8 mouse cellular contexts compared by ENCODE assay signal in the genomic region with DNA sequence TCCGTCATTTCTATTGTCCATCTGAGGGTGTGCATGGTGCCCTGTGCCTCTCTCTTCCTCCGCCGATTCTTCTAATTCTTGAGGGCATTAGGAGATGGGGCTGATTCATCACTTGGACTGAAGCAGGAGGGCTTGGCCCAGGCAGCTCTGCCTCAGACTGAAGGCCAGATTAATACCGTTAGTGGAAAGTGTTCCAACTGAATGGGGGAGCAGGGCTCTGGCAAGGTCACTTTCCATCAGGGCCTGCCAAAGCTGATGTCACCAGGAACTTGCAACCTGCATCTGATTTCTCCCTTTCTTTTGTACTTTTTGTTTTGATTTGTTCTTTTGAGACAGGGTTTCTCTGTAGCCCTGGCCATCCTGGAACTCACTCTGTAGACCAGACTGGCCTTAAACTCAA.
DNase-seq lines count a peak whose midpoint lies in the region; ATAC-seq lines count a peak whose summit lies in the region.
"Had no signal": no experiment of that assay in that cellular context is flagged by ENCODE, and none has a peak within 500 bp of the region (broad histone marks: within the 10 kb centered on the region; RNA-seq: fewer than 3 reads in every experiment).

No protein-coding gene starts in this region.

- H3K4me2 ChIP-seq in lung, embryonic 16.5 days (ENCODE audit: low read depth, low read length): no peak overlapping the region
- H3K4me2 ChIP-seq: stomach, embryonic 15.5 days had no signal

- 73% methylated on average over 4 of the region's 4 CpGs for WGBS in lung, embryonic 16.5 days

- H3K4me3 ChIP-seq in lung, embryonic 16.5 days (ENCODE audit: low read length): no peak overlapping the region
- H3K4me3 ChIP-seq: stomach, embryonic 15.5 days had no signal

- ATAC-seq in lung, embryonic 16.5 days (ENCODE audit: low read depth): no peak

- H3K27me3 ChIP-seq in lung, embryonic 16.5 days (ENCODE audit: control insufficient read depth, insufficient read depth, low read depth, low read length): no peaks in the 10 kb centered on the region
- H3K27me3 ChIP-seq: stomach, embryonic 15.5 days had no signal

- no peaks in the 10 kb centered on the region for H3K36me3 ChIP-seq in lung, embryonic 16.5 days (ENCODE audit: control insufficient read depth, insufficient read depth, low read length)
- H3K36me3 ChIP-seq: stomach, embryonic 15.5 days had no signal

- no peaks in the 10 kb centered on the region for H3K4me1 ChIP-seq in lung, embryonic 16.5 days (replicated peaks; ENCODE audit: control insufficient read depth, insufficient read depth, low read length)
- H3K4me1 ChIP-seq: stomach, embryonic 15.5 days had no signal

- H3K27ac ChIP-seq in lung, embryonic 16.5 days (ENCODE audit: low read length): 0 out of 2 replicates have a peak overlapping the region, but pooled peaks have one; percentile 19
- H3K27ac ChIP-seq: stomach, embryonic 15.5 days had no signal

- intact Hi-C loops in gastrocnemius, postnatal 36 days (cut with DNase I): no loop called here
- intact Hi-C loops in left cerebral cortex, postnatal 36 days (cut with DNase I): no loop called here
- intact Hi-C loops in left cerebral cortex, postnatal 25 days (cut with DNase I): no loop called here

- H3K9ac ChIP-seq in lung, embryonic 16.5 days (ENCODE audit: low read length): no peak overlapping the region
- H3K9ac ChIP-seq: stomach, embryonic 15.5 days had no signal

- no peaks in the 10 kb centered on the region for H3K9me3 ChIP-seq in lung, embryonic 16.5 days (ENCODE audit: control insufficient read depth, low read length)
- H3K9me3 ChIP-seq: stomach, embryonic 15.5 days had no signal

- peak; percentile 90 to 94 for DNase-seq in adrenal gland, adult (ENCODE audit: inconsistent age in 2 of 2, low spot score in 1 of 2)
- DNase-seq in adrenal gland, postnatal 36 days: peak; percentile 86 to 87
- peak; percentile 70 to 75 for DNase-seq in gastrocnemius, postnatal 36 days
- DNase-seq in left cerebral cortex, postnatal 36 days (ENCODE audit: low spot score in 2 of 2): no peak
- no peak for DNase-seq in kidney, postnatal 4 days
- DNase-seq in left cerebral cortex, postnatal 25 days (ENCODE audit: low spot score in 2 of 2): no peak

Comparison
In these comparisons a context has a peak if more than half of its experiments do, and no peak if none do; other contexts are left out.
1. DNase-seq: peak in adrenal gland, adult (2 of 2), adrenal gland, postnatal 36 days (2 of 2) and gastrocnemius, postnatal 36 days (2 of 2); none in left cerebral cortex, postnatal 36 days (0 of 2), kidney, postnatal 4 days (0 of 2) and left cerebral cortex, postnatal 25 days (0 of 2).